In the genomic region with DNA sequence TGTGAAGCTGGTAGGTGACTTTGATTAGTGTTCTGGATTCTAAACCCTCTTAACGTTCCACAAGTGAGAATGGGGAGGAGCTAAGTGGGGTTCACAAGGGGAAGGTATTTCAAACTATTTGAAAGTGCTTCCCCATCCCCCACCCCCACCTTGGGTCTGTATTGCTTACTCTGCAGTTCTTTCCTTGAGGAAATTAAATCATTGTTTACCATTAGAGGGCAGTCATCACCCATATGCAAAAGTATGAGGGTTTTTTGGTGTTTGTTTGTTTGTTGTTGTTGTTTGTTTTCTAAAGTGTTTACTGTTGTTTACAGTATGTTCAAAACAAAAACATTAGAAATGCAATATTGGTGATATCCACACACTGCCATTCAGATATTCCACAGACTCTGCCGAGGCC, we compare ENCODE assay signal across 22 mouse cellular contexts. TPM values are rescaled to one million over a fixed set of nuclear protein-coding genes. Genes with fewer than 3 reads are reported as not detected.
A peak's percentile ranks its signal among the peaks of the same experiment; 100 is the strongest.
DNase-seq lines count a peak whose midpoint lies in the region; ATAC-seq and TF ChIP-seq lines count a peak whose summit lies in the region.
"Had no signal": no experiment of that assay in that cellular context is flagged by ENCODE, and none has a peak within 500 bp of the region (broad histone marks: within the 10 kb centered on the region; RNA-seq: fewer than 3 reads in every experiment).

No protein-coding gene starts in this region.

- TF ChIP-seq EP300 in heart, adult 2 months (IDR thresholded peaks at IDR 0.05; ENCODE audit: insufficient read depth, low read depth, low read length): no peak
- no peak for TF ChIP-seq EP300 in liver, postnatal 0 days (IDR thresholded peaks at IDR 0.05; ENCODE audit: low read depth)

- no peak overlapping the region for H3K9ac ChIP-seq in heart, adult 2 months (ENCODE audit: low read depth, low read length)
- H3K9ac ChIP-seq in liver, postnatal 0 days (replicated peaks): no peak overlapping the region
- H3K9ac ChIP-seq in liver, embryonic 11.5 days (ENCODE audit: low read depth, low read length): no peak overlapping the region
- H3K9ac ChIP-seq in ES-E14 (ENCODE audit: insufficient read depth, low read depth, low read length, poor library complexity, severe bottlenecking): no peak overlapping the region
- H3K9ac ChIP-seq: embryonic facial prominence, embryonic 13.5 days; forebrain, embryonic 15.5 days; heart, embryonic 13.5 days; limb, embryonic 12.5 days; liver, embryonic 13.5 days; midbrain, embryonic 13.5 days had no signal

- intact Hi-C loops in heart, adult 2 months (cut with DNase I): no loop called here
- intact Hi-C loops in heart, postnatal 36 days (cut with DNase I): loop anchor here (5.0 kb wide), 1 partner anchor 159 kb away; no protein-coding TSS in a partner anchor

- no peak for ATAC-seq in liver, postnatal 0 days
- ATAC-seq in liver, embryonic 11.5 days (replicated peaks; ENCODE audit: low FRiP score): no peak
- 0 out of 2 replicates have a peak, but pooled peaks have one; percentile 35 for ATAC-seq in megakaryocyte, adult 5-6 weeks (ENCODE audit: poor library complexity, severe bottlenecking)
- ATAC-seq: forebrain, embryonic 15.5 days; hindbrain, embryonic 16.5 days; lung, postnatal 0 days had no signal

- TF ChIP-seq CTCF in heart, adult 2 months (IDR thresholded peaks at IDR 0.05): peak; percentile 49
- peak; percentile 17; the same call in 1 of the 2 replicates for TF ChIP-seq CTCF in liver, postnatal 0 days (IDR thresholded peaks at IDR 0.05; ENCODE audit: low read depth)

- H3K4me2 ChIP-seq in liver, postnatal 0 days (ENCODE audit: low read depth, low read length): no peak overlapping the region
- H3K4me2 ChIP-seq in liver, embryonic 11.5 days: no peak overlapping the region
- H3K4me2 ChIP-seq: embryonic facial prominence, embryonic 13.5 days; forebrain, embryonic 15.5 days; heart, embryonic 13.5 days; limb, embryonic 12.5 days; liver, embryonic 13.5 days; midbrain, embryonic 13.5 days had no signal

- 21% methylated on average over 2 of the region's 2 CpGs for WGBS in heart, adult 2 months
- WGBS in liver, postnatal 0 days (ENCODE audit: insufficient replicate concordance): 34% methylated on average over 2 of the region's 2 CpGs
- WGBS in liver, embryonic 11.5 days: 47% methylated on average over 2 of the region's 2 CpGs
- 55% methylated on average over 2 of the region's 2 CpGs for WGBS in embryonic facial prominence, embryonic 10.5 days

- no peak for TF ChIP-seq POLR2A in heart, adult 2 months (IDR thresholded peaks at IDR 0.05; ENCODE audit: insufficient read depth, low read depth, low read length)

- H3K27ac ChIP-seq in heart, adult 2 months: no peak overlapping the region
- no peak overlapping the region for H3K27ac ChIP-seq in liver, postnatal 0 days (ENCODE audit: low read depth)
- H3K27ac ChIP-seq in liver, embryonic 11.5 days (ENCODE audit: low read depth, low read length): no peak overlapping the region
- H3K27ac ChIP-seq in ES-E14 (ENCODE audit: insufficient read depth, low read depth, low read length, poor library complexity, severe bottlenecking): no peak overlapping the region
- no peak overlapping the region for H3K27ac ChIP-seq in embryonic facial prominence, embryonic 10.5 days (replicated peaks)
- H3K27ac ChIP-seq: embryonic facial prominence, embryonic 13.5 days; forebrain, embryonic 15.5 days; heart, embryonic 13.5 days; limb, embryonic 12.5 days; liver, embryonic 13.5 days; midbrain, embryonic 13.5 days had no signal

- H3K4me3 ChIP-seq in heart, adult 2 months: no peak overlapping the region
- H3K4me3 ChIP-seq in liver, postnatal 0 days (ENCODE audit: low read depth, low read length): no peak overlapping the region
- H3K4me3 ChIP-seq in liver, embryonic 11.5 days (ENCODE audit: low read depth, low read length): no peak overlapping the region
- H3K4me3 ChIP-seq in ES-E14 (ENCODE audit: insufficient read depth in 1 of 2, low read depth in 1 of 2, low read length in 2 of 2, poor library complexity in 1 of 2, severe bottlenecking in 1 of 2): no peak overlapping the region
- no peak overlapping the region for H3K4me3 ChIP-seq in embryonic facial prominence, embryonic 10.5 days
- H3K4me3 ChIP-seq: embryonic facial prominence, embryonic 13.5 days; forebrain, embryonic 15.5 days; heart, embryonic 13.5 days; limb, embryonic 12.5 days; liver, embryonic 13.5 days; midbrain, embryonic 13.5 days had no signal

- no peaks in the 10 kb centered on the region for H3K79me2 ChIP-seq in heart, adult 2 months (replicated peaks; ENCODE audit: control insufficient read depth, insufficient read depth, low read length)

- no peaks in the 10 kb centered on the region for H3K9me3 ChIP-seq in liver, postnatal 0 days (ENCODE audit: low read length)
- no peaks in the 10 kb centered on the region for H3K9me3 ChIP-seq in liver, embryonic 11.5 days (ENCODE audit: control insufficient read depth, low read length)
- no peaks in the 10 kb centered on the region for H3K9me3 ChIP-seq in ES-E14 (ENCODE audit: control insufficient read depth, insufficient read depth, low read depth, low read length)
- H3K9me3 ChIP-seq in embryonic facial prominence, embryonic 10.5 days: no peaks in the 10 kb centered on the region
- H3K9me3 ChIP-seq: embryonic facial prominence, embryonic 13.5 days; forebrain, embryonic 15.5 days; G1E; heart, embryonic 13.5 days; limb, embryonic 12.5 days; liver, embryonic 13.5 days; midbrain, embryonic 13.5 days had no signal

- no peaks in the 10 kb centered on the region for H3K4me1 ChIP-seq in heart, adult 2 months (ENCODE audit: control insufficient read depth, insufficient read depth, low read length)
- H3K4me1 ChIP-seq in liver, postnatal 0 days (ENCODE audit: insufficient read depth): no peaks in the 10 kb centered on the region
- no peaks in the 10 kb centered on the region for H3K4me1 ChIP-seq in liver, embryonic 11.5 days (replicated peaks; ENCODE audit: control insufficient read depth, insufficient read depth, low read length)
- H3K4me1 ChIP-seq in ES-E14 (ENCODE audit: control insufficient read depth in 2 of 2, insufficient read depth in 2 of 2, low read length in 2 of 2, poor library complexity in 1 of 2): no peaks in the 10 kb centered on the region
- no peaks in the 10 kb centered on the region for H3K4me1 ChIP-seq in embryonic facial prominence, embryonic 10.5 days
- H3K4me1 ChIP-seq: forebrain, embryonic 15.5 days; heart, embryonic 13.5 days; limb, embryonic 12.5 days; liver, embryonic 13.5 days; midbrain, embryonic 13.5 days had no signal

- no peaks in the 10 kb centered on the region for H3K36me3 ChIP-seq in heart, adult 2 months (ENCODE audit: control insufficient read depth, insufficient read depth, low read length)
- H3K36me3 ChIP-seq in liver, postnatal 0 days (replicated peaks; ENCODE audit: insufficient read depth, low read length): no peaks in the 10 kb centered on the region
- no peaks in the 10 kb centered on the region for H3K36me3 ChIP-seq in liver, embryonic 11.5 days (ENCODE audit: control insufficient read depth, insufficient read depth, low read length)
- no peaks in the 10 kb centered on the region for H3K36me3 ChIP-seq in ES-E14 (ENCODE audit: control insufficient read depth, insufficient read depth, low read length, poor library complexity, severe bottlenecking)
- H3K36me3 ChIP-seq in embryonic facial prominence, embryonic 10.5 days (replicated peaks): no peaks in the 10 kb centered on the region
- H3K36me3 ChIP-seq: embryonic facial prominence, embryonic 13.5 days; forebrain, embryonic 15.5 days; G1E; heart, embryonic 13.5 days; limb, embryonic 12.5 days; liver, embryonic 13.5 days; midbrain, embryonic 13.5 days had no signal

- in situ Hi-C loops in ES-E14 (cut with MboI; ENCODE audit: low sequenced_read_pairs in 2 of 2, unreplicated experiment in 2 of 2): no loop called here

- no peaks in the 10 kb centered on the region for H3K27me3 ChIP-seq in heart, adult 2 months (ENCODE audit: control insufficient read depth, insufficient read depth, low read length)
- no peaks in the 10 kb centered on the region for H3K27me3 ChIP-seq in liver, postnatal 0 days (ENCODE audit: insufficient read depth, low read length)
- no peaks in the 10 kb centered on the region for H3K27me3 ChIP-seq in liver, embryonic 11.5 days (replicated peaks; ENCODE audit: control insufficient read depth, insufficient read depth, low read length)
- H3K27me3 ChIP-seq in embryonic facial prominence, embryonic 10.5 days (replicated peaks; ENCODE audit: low read depth, poor library complexity, severe bottlenecking): no peaks in the 10 kb centered on the region
- H3K27me3 ChIP-seq: embryonic facial prominence, embryonic 13.5 days; forebrain, embryonic 15.5 days; heart, embryonic 13.5 days; limb, embryonic 12.5 days; liver, embryonic 13.5 days; midbrain, embryonic 13.5 days had no signal

- DNase-seq in heart, adult 2 months: no peak
- no peak for DNase-seq in heart, postnatal 36 days
- DNase-seq in liver, postnatal 0 days: no peak
- DNase-seq in liver, embryonic 11.5 days (ENCODE audit: low spot score): no peak
- no peak for DNase-seq in ES-E14 (ENCODE audit: low read depth, low spot score)
- DNase-seq in cerebellum, postnatal 36 days: no peak
- no peak for DNase-seq in embryonic facial prominence, embryonic 10.5 days (ENCODE audit: low spot score)
- DNase-seq: cerebellum, adult 8-10 months; heart, postnatal 4 days; kidney, adult 9 months; kidney, postnatal 36 days; layer of hippocampus, adult 9-11 months; liver, embryonic 13.5 days had no signal

TF ChIP-seq in ES-E14, 5 proteins besides CTCF, POLR2A, EP300 and RAD21:
- TF ChIP-seq HCFC1 (IDR thresholded peaks at IDR 0.05; ENCODE audit: borderline replicate concordance, insufficient read depth, low read length) (no peak), MAFK (IDR thresholded peaks at IDR 0.05; ENCODE audit: insufficient read depth, low read depth, low read length) (peak; percentile 86), ZC3H11A (IDR thresholded peaks at IDR 0.05; ENCODE audit: borderline replicate concordance, low read depth, low read length) (no peak)

RNA-seq across cellular contexts. Expression of a gene that starts 22.0 kb away (rescaled TPM):
- 10 to 100 TPM; 11.7 to 12.5 TPM for total RNA-seq in heart, adult 2 months (2021)
- polyA plus RNA-seq in heart, adult 2 months (2012; rRNA removed): 5.7 and 10.7 TPM in 2 replicates
- total RNA-seq in heart, postnatal 36 days (2021): 10 to 100 TPM; 11.7 to 12.7 TPM
- polyA plus RNA-seq in liver, postnatal 0 days (2015; fragmentation: Nextera tagmentation; extraction: Ambion mirVana): 18.1 and 19.2 TPM in 2 replicates
- polyA plus RNA-seq in liver, embryonic 11.5 days (2014; fragmentation: Nextera tagmentation; extraction: Ambion mirVana): 47.6 and 53.8 TPM in 2 replicates
- total RNA-seq in ES-E14 (2012; rRNA removed): 67.9 and 73.3 TPM in 2 replicates
- total RNA-seq in megakaryocyte, adult 5-6 weeks (2015): 52.5 and 61.6 TPM in 2 replicates
- 55.9 and 58.9 TPM in 2 replicates for total RNA-seq in megakaryocyte, adult 5-6 weeks (2017)
- polyA plus RNA-seq in embryonic facial prominence, embryonic 10.5 days (2016; fragmentation: Nextera tagmentation; extraction: Ambion mirVana): 48.0 and 48.2 TPM in 2 replicates
